Mouse (Mus musculus): ENCODE results near the gene Lingo1. TPM values are rescaled to one million over a fixed set of nuclear protein-coding genes. Genes with fewer than 3 reads are reported as not detected.

Gene Lingo1
- polyA plus RNA-seq, 1 experiment from 2014 or later: 0.29 TPM

GRCm38 (mm10) chr9:56681950-56682349, 114.3 kb downstream of the Lingo1 start:
- H3K9me3 ChIP-seq (ENCODE audit: low read length): no peaks in the 10 kb centered on the region
- H3K27me3 ChIP-seq (ENCODE audit: insufficient read depth, low read length): no peaks in the 10 kb centered on the region
- TF ChIP-seq CTCF (IDR thresholded peaks at IDR 0.05; ENCODE audit: low read depth) (no peak), EP300 (IDR thresholded peaks at IDR 0.05; ENCODE audit: low read depth) (no peak)
- H3K27ac ChIP-seq (ENCODE audit: low read depth): no peak overlapping the region
- H3K4me2 ChIP-seq (ENCODE audit: low read depth, low read length): no peak overlapping the region
- ATAC-seq (no peak), DNase-seq (no peak)
- 73% methylated on average over 7 of the region's 7 CpGs for WGBS (ENCODE audit: insufficient replicate concordance)
- H3K9ac ChIP-seq (replicated peaks): no peak overlapping the region
- H3K4me1 ChIP-seq (ENCODE audit: insufficient read depth): peaks cover 2% of the 10 kb centered on the region; the same call in 1 of the 2 replicates
- no peak overlapping the region for H3K4me3 ChIP-seq (ENCODE audit: low read depth, low read length)
- no peaks in the 10 kb centered on the region for H3K36me3 ChIP-seq (replicated peaks; ENCODE audit: insufficient read depth, low read length)

GRCm38 (mm10) chr9:56678929-56679681, 117.2 kb downstream of the Lingo1 start:
- Histone ChIP-seq H3K4me2 (ENCODE audit: low read depth, low read length) (no peak overlapping the region), H3K36me3 (replicated peaks; ENCODE audit: insufficient read depth, low read length) (no peaks in the 10 kb centered on the region), H3K9me3 (ENCODE audit: low read length) (no peaks in the 10 kb centered on the region), H3K27ac (ENCODE audit: low read depth) (no peak overlapping the region), H3K9ac (replicated peaks) (no peak overlapping the region), H3K4me3 (ENCODE audit: low read depth, low read length) (no peak overlapping the region), H3K4me1 (ENCODE audit: insufficient read depth) (no peaks in the 10 kb centered on the region), H3K27me3 (ENCODE audit: insufficient read depth, low read length) (no peaks in the 10 kb centered on the region)
- ATAC-seq (no peak), DNase-seq (no peak)
- WGBS (ENCODE audit: insufficient replicate concordance): 85% methylated on average over 22 of the region's 22 CpGs
- TF ChIP-seq EP300 (IDR thresholded peaks at IDR 0.05; ENCODE audit: low read depth) (no peak), CTCF (IDR thresholded peaks at IDR 0.05; ENCODE audit: low read depth) (no peak)

GRCm38 (mm10) chr9:56675696-56676095, 120.6 kb downstream of the Lingo1 start:
- Histone ChIP-seq H3K36me3 (replicated peaks; ENCODE audit: insufficient read depth, low read length) (no peaks in the 10 kb centered on the region), H3K4me2 (ENCODE audit: low read depth, low read length) (no peak overlapping the region), H3K4me3 (ENCODE audit: low read depth, low read length) (no peak overlapping the region), H3K27ac (ENCODE audit: low read depth) (no peak overlapping the region), H3K9ac (replicated peaks) (no peak overlapping the region), H3K4me1 (ENCODE audit: insufficient read depth) (no peaks in the 10 kb centered on the region), H3K27me3 (ENCODE audit: insufficient read depth, low read length) (no peaks in the 10 kb centered on the region), H3K9me3 (ENCODE audit: low read length) (no peaks in the 10 kb centered on the region)
- TF ChIP-seq CTCF (IDR thresholded peaks at IDR 0.05; ENCODE audit: low read depth) (no peak), EP300 (IDR thresholded peaks at IDR 0.05; ENCODE audit: low read depth) (no peak)
- DNase-seq (no peak), ATAC-seq (no peak)
- WGBS (ENCODE audit: insufficient replicate concordance): 82% methylated on average over 7 of the region's 7 CpGs

GRCm38 (mm10) chr9:56669605-56670221, 126.6 kb downstream of the Lingo1 start:
- no peak overlapping the region for H3K9ac ChIP-seq (replicated peaks)
- no peak overlapping the region for H3K27ac ChIP-seq (ENCODE audit: low read depth)
- no peaks in the 10 kb centered on the region for H3K27me3 ChIP-seq (ENCODE audit: insufficient read depth, low read length)
- 34% methylated on average over 11 of the region's 11 CpGs for WGBS (ENCODE audit: insufficient replicate concordance)
- no peaks in the 10 kb centered on the region for H3K9me3 ChIP-seq (ENCODE audit: low read length)
- H3K4me1 ChIP-seq (ENCODE audit: insufficient read depth): no peaks in the 10 kb centered on the region
- DNase-seq (no peak), ATAC-seq (no peak)
- no peak for TF ChIP-seq CTCF (IDR thresholded peaks at IDR 0.05; ENCODE audit: low read depth)
- no peak overlapping the region for H3K4me3 ChIP-seq (ENCODE audit: low read depth, low read length)
- no peaks in the 10 kb centered on the region for H3K36me3 ChIP-seq (replicated peaks; ENCODE audit: insufficient read depth, low read length)
- H3K4me2 ChIP-seq (ENCODE audit: low read depth, low read length): no peak overlapping the region

GRCm38 (mm10) chr9:56664136-56664535, 132.1 kb downstream of the Lingo1 start:
- no peaks in the 10 kb centered on the region for H3K27me3 ChIP-seq (ENCODE audit: insufficient read depth, low read length)
- H3K4me3 ChIP-seq (ENCODE audit: low read depth, low read length): no peak overlapping the region
- H3K9ac ChIP-seq (replicated peaks): no peak overlapping the region
- 79% methylated on average over 5 of the region's 5 CpGs for WGBS (ENCODE audit: insufficient replicate concordance)
- ATAC-seq (no peak), DNase-seq (no peak)
- H3K36me3 ChIP-seq (replicated peaks; ENCODE audit: insufficient read depth, low read length): no peaks in the 10 kb centered on the region
- no peaks in the 10 kb centered on the region for H3K4me1 ChIP-seq (ENCODE audit: insufficient read depth)
- H3K4me2 ChIP-seq (ENCODE audit: low read depth, low read length): no peak overlapping the region
- TF ChIP-seq CTCF (IDR thresholded peaks at IDR 0.05; ENCODE audit: low read depth): no peak
- TF ChIP-seq EP300 (IDR thresholded peaks at IDR 0.05; ENCODE audit: low read depth): no peak
- H3K27ac ChIP-seq (ENCODE audit: low read depth): no peak overlapping the region
- H3K9me3 ChIP-seq (ENCODE audit: low read length): no peaks in the 10 kb centered on the region

- no peak for DNase-seq
- no peaks in the 10 kb centered on the region for H3K9me3 ChIP-seq (ENCODE audit: low read length)
- no peak overlapping the region for H3K27ac ChIP-seq (ENCODE audit: low read depth)
- H3K9ac ChIP-seq (replicated peaks): no peak overlapping the region
- no peak for TF ChIP-seq EP300 (IDR thresholded peaks at IDR 0.05; ENCODE audit: low read depth)
- WGBS (ENCODE audit: insufficient replicate concordance): 71% methylated on average over 7 of the region's 7 CpGs
- no peaks in the 10 kb centered on the region for H3K36me3 ChIP-seq (replicated peaks; ENCODE audit: insufficient read depth, low read length)
- H3K4me2 ChIP-seq (ENCODE audit: low read depth, low read length): no peak overlapping the region
- H3K4me3 ChIP-seq (ENCODE audit: low read depth, low read length): no peak overlapping the region
- H3K27me3 ChIP-seq (ENCODE audit: insufficient read depth, low read length): no peaks in the 10 kb centered on the region
- no peak for ATAC-seq
- no peaks in the 10 kb centered on the region for H3K4me1 ChIP-seq (ENCODE audit: insufficient read depth)
These were observed 133.3 kb downstream of the Lingo1 start for GRCm38 (mm10) chr9:56662946-56663345.

All from liver, postnatal 0 days (tissue).